Mouse (Mus musculus) hindbrain, postnatal 0 days (tissue): ENCODE data around the gene Ssh2. TPM values are rescaled to one million over a fixed set of nuclear protein-coding genes. Genes with fewer than 3 reads are reported as not detected.

Experiments
- ATAC-seq: fragments of 200-750 bp; cut with Nextera tagmentation; 2 replicates; pipeline ENCODE4 v1.8.0; 2017; ENCODE audit warnings: mild to moderate bottlenecking, moderate TSS enrichment, moderate library complexity
- DNase-seq: peaks from one replicate; pipeline ENCODE4 v3.0.0-alpha.2; 2015; ENCODE audit warnings: low spot score
- H3K27ac ChIP-seq: fragments of 300-500 bp; sonication (generic); 2 replicates; pipeline ENCODE4 v1.5.1; 2014; ENCODE audit warnings: mild to moderate bottlenecking
- H3K27me3 ChIP-seq: fragments of 300-500 bp; sonication (generic); 2 replicates; pipeline ENCODE4 v1.6.1; 2014; ENCODE audit warnings: low read length, mixed read lengths; ENCODE audit not compliant: insufficient read depth
- H3K36me3 ChIP-seq: fragments of 300-500 bp; sonication (generic); 2 replicates; pipeline ENCODE4 v1.6.1; 2014; ENCODE audit warnings: low read length, mixed read lengths; ENCODE audit not compliant: insufficient read depth
- H3K4me1 ChIP-seq: fragments of 300-500 bp; sonication (generic); 2 replicates; pipeline ENCODE4 v1.6.1; 2014; ENCODE audit warnings: antibody characterized with exemption, low read length, mixed read lengths; ENCODE audit not compliant: insufficient read depth
- H3K4me2 ChIP-seq: fragments of 300-500 bp; sonication (generic); 2 replicates; pipeline ENCODE4 v1.6.1; 2014; ENCODE audit warnings: low read depth, mild to moderate bottlenecking, low read length, moderate library complexity, mixed read lengths
- H3K4me3 ChIP-seq: fragments of 300-500 bp; sonication (generic); 2 replicates; pipeline ENCODE4 v1.5.1; 2014; ENCODE audit warnings: low read length
- H3K9ac ChIP-seq: fragments of 300-500 bp; sonication (generic); replicated peaks from 2 replicates; pipeline ENCODE4 v1.6.1; 2014; ENCODE audit warnings: mild to moderate bottlenecking, low read length, moderate library complexity, mixed read lengths
- H3K9me3 ChIP-seq: fragments of 300-500 bp; sonication (generic); 2 replicates; pipeline ENCODE4 v1.6.1; 2016; ENCODE audit warnings: low read length, mixed read lengths
- CTCF ChIP-seq: IDR thresholded peaks from 2 replicates; pipeline ENCODE4 v1.5.1; 2016; ENCODE audit warnings: antibody characterized with exemption, control low read depth, low read depth
- WGBS: fragments of 180-500 bp; shearing (Covaris S2); extraction: QIAGEN DNeasy Blood & Tissue Kit; methylation state at CpG from one replicate; pipeline ENCODE4 v1.1.7; 2014; 5-methylcytosine and 5-hydroxymethylcytosine counted together
- polyA plus RNA-seq: library from polyadenylated mRNA; unstranded; fragments of >200 nt; fragmentation: Nextera tagmentation; extraction: Ambion mirVana; gene quantifications from 2 replicates; pipeline ENCODE4 v1.2.1, GENCODE M21; 2015
- total RNA-seq: library from RNA; depleted of rRNA; stranded (reverse); fragments of >200 nt; gene quantifications from 2 replicates; pipeline ENCODE4 v1.2.3, GENCODE M21; 2014

Ssh2 gene
- total and polyA plus RNA-seq, 2 experiments from 2014 or later = 10.9 to 30.1 TPM

GRCm38 (mm10) chr11:77418021-77418420 is 201.9 kb downstream of the Ssh2 start:
- no peaks in the 10 kb centered on the region for H3K27me3 ChIP-seq
- TF ChIP-seq CTCF = no peak
- no peak overlapping the region for H3K9ac ChIP-seq
- H3K36me3 ChIP-seq = no peaks in the 10 kb centered on the region
- no peak for ATAC-seq
- no peak overlapping the region for H3K4me3 ChIP-seq
- no peaks in the 10 kb centered on the region for H3K4me1 ChIP-seq
- no peak overlapping the region for H3K27ac ChIP-seq
- H3K9me3 ChIP-seq = no peaks in the 10 kb centered on the region
- no peak for DNase-seq
- 96% methylated on average over 4 of the region's 4 CpGs for WGBS
- no peak overlapping the region for H3K4me2 ChIP-seq

GRCm38 (mm10) chr11:77423175-77423859 is 207.2 kb downstream of the Ssh2 start:
- no peaks in the 10 kb centered on the region for H3K4me1 ChIP-seq
- TF ChIP-seq CTCF = no peak
- no peak overlapping the region for H3K9ac ChIP-seq
- no peak overlapping the region for H3K4me2 ChIP-seq
- no peak overlapping the region for H3K27ac ChIP-seq
- WGBS = 84% methylated on average over 4 of the region's 4 CpGs
- DNase-seq (no peak), ATAC-seq (no peak)
- H3K9me3 ChIP-seq = no peaks in the 10 kb centered on the region
- H3K4me3 ChIP-seq = no peak overlapping the region
- peaks cover 7% of the 10 kb centered on the region; the same call in 1 of the 2 replicates for H3K36me3 ChIP-seq
- no peaks in the 10 kb centered on the region for H3K27me3 ChIP-seq

GRCm38 (mm10) chr11:77428446-77428845 is 212.4 kb downstream of the Ssh2 start:
- H3K4me3 ChIP-seq = no peak overlapping the region
- no peak overlapping the region for H3K4me2 ChIP-seq
- no peak for ATAC-seq
- H3K9me3 ChIP-seq = no peaks in the 10 kb centered on the region
- no peak for DNase-seq
- H3K27ac ChIP-seq = no peak overlapping the region
- H3K9ac ChIP-seq = no peak overlapping the region
- TF ChIP-seq CTCF = no peak
- H3K27me3 ChIP-seq = no peaks in the 10 kb centered on the region
- peaks cover 7% of the 10 kb centered on the region for H3K36me3 ChIP-seq
- H3K4me1 ChIP-seq = no peaks in the 10 kb centered on the region
- WGBS = 91% methylated on average over 1 of the region's 1 CpGs

GRCm38 (mm10) chr11:77437026-77437425 is 220.9 kb downstream of the Ssh2 start:
- no peak for TF ChIP-seq CTCF
- WGBS = 80% methylated on average over 2 of the region's 2 CpGs
- DNase-seq (no peak), ATAC-seq (no peak)
- Histone ChIP-seq H3K27ac (no peak overlapping the region), H3K27me3 (no peaks in the 10 kb centered on the region), H3K4me2 (no peak overlapping the region), H3K9me3 (no peaks in the 10 kb centered on the region), H3K36me3 (peaks cover 15% of the 10 kb centered on the region; the same call in 1 of the 2 replicates), H3K4me1 (no peaks in the 10 kb centered on the region), H3K9ac (no peak overlapping the region), H3K4me3 (no peak overlapping the region)

GRCm38 (mm10) chr11:77440081-77440480 is 224.0 kb downstream of the Ssh2 start:
- ATAC-seq (no peak), DNase-seq (no peak)
- WGBS = 81% methylated on average over 9 of the region's 9 CpGs
- H3K27ac ChIP-seq = no peak overlapping the region
- H3K4me3 ChIP-seq = no peak overlapping the region
- no peaks in the 10 kb centered on the region for H3K4me1 ChIP-seq
- no peak overlapping the region for H3K4me2 ChIP-seq
- H3K27me3 ChIP-seq = no peaks in the 10 kb centered on the region
- H3K9ac ChIP-seq = no peak overlapping the region
- TF ChIP-seq CTCF = no peak
- H3K36me3 ChIP-seq = peaks cover 23% of the 10 kb centered on the region
- no peaks in the 10 kb centered on the region for H3K9me3 ChIP-seq

- no peaks in the 10 kb centered on the region for H3K9me3 ChIP-seq
- no peak overlapping the region for H3K27ac ChIP-seq
- no peak overlapping the region for H3K9ac ChIP-seq
- ATAC-seq (no peak), DNase-seq (no peak)
- H3K4me1 ChIP-seq = no peaks in the 10 kb centered on the region
- 85% methylated on average over 8 of the region's 8 CpGs for WGBS
- no peaks in the 10 kb centered on the region for H3K27me3 ChIP-seq
- no peak for TF ChIP-seq CTCF
- peaks cover 23% of the 10 kb centered on the region for H3K36me3 ChIP-seq
- no peak overlapping the region for H3K4me3 ChIP-seq
- H3K4me2 ChIP-seq = no peak overlapping the region
Measured at GRCm38 (mm10) chr11:77441020-77441419, 224.9 kb downstream of the Ssh2 start.

GRCm38 (mm10) chr11:77442186-77443170 is 226.4 kb downstream of the Ssh2 start:
- no peak overlapping the region for H3K4me2 ChIP-seq
- TF ChIP-seq CTCF = no peak
- no peak for ATAC-seq
- peak; percentile 11 for DNase-seq
- H3K27ac ChIP-seq = no peak overlapping the region
- WGBS = 82% methylated on average over 7 of the region's 7 CpGs
- H3K9ac ChIP-seq = no peak overlapping the region
- no peak overlapping the region for H3K4me3 ChIP-seq
- no peaks in the 10 kb centered on the region for H3K27me3 ChIP-seq
- H3K36me3 ChIP-seq = peaks cover 21% of the 10 kb centered on the region
- no peaks in the 10 kb centered on the region for H3K9me3 ChIP-seq
- no peaks in the 10 kb centered on the region for H3K4me1 ChIP-seq
